Mouse (Mus musculus) myocyte (in vitro differentiated cells): ENCODE measurements around the gene Hrh2. TPM values are rescaled to one million over a fixed set of nuclear protein-coding genes. Genes with fewer than 3 reads are reported as not detected.

Experiments used
- H3K27me3 ChIP-seq: one replicate; pipeline ENCODE4 v1.6.1; 2011; ENCODE audit not compliant: control insufficient read depth, insufficient read depth, insufficient read length
- H3K36me3 ChIP-seq: one replicate; pipeline ENCODE4 v1.6.1; 2011; ENCODE audit not compliant: control insufficient read depth, insufficient read depth
- H3K4me2 ChIP-seq: one replicate; pipeline ENCODE4 v1.6.1; 2011; ENCODE audit warnings: low read depth, control low read depth
- H3K4me3 ChIP-seq: one replicate; pipeline ENCODE4 v1.5.1; 2011; ENCODE audit warnings: mild to moderate bottlenecking, control low read depth, moderate library complexity
- H3K79me2 ChIP-seq: one replicate; pipeline ENCODE4 v1.6.1; 2011; ENCODE audit not compliant: control insufficient read depth, insufficient read depth
- H3ac ChIP-seq: one replicate; pipeline ENCODE4 v1.6.1; 2011; ENCODE audit not compliant: control insufficient read depth, insufficient read length
- CEBPB ChIP-seq: IDR thresholded peaks from 2 replicates; pipeline ENCODE4 v1.6.1; 2011; ENCODE audit warnings: mild to moderate bottlenecking, moderate library complexity; ENCODE audit not compliant: poor library complexity, insufficient read depth, severe bottlenecking
- E2F4 ChIP-seq: IDR thresholded peaks from one replicate; pipeline ENCODE4 v1.6.1; 2011; ENCODE audit warnings: mild to moderate bottlenecking, control low read depth, moderate library complexity; ENCODE audit not compliant: insufficient read depth
- MAX ChIP-seq: IDR thresholded peaks from one replicate; pipeline ENCODE4 v1.6.1; 2011; ENCODE audit warnings: low read depth, mild to moderate bottlenecking, control low read depth
- MYOD1 ChIP-seq, 3 experiments: IDR thresholded peaks; one replicate each; pipeline ENCODE4 v1.6.1; 2011; ENCODE audit warnings: control low read depth in 2 of 3, low read depth in 2 of 3, mild to moderate bottlenecking in 2 of 3, moderate library complexity in 1 of 3; ENCODE audit not compliant: insufficient read length in 2 of 3, control insufficient read depth in 1 of 3
- MYOG ChIP-seq, 3 experiments: IDR thresholded peaks; one replicate each; pipeline ENCODE4 v1.6.1; 2011; ENCODE audit warnings: control low read depth in 2 of 3, low read depth in 2 of 3, mild to moderate bottlenecking in 2 of 3; ENCODE audit not compliant: insufficient read length in 2 of 3, control insufficient read depth in 1 of 3, insufficient read depth in 1 of 3
- POLR2A ChIP-seq: IDR thresholded peaks from one replicate; pipeline ENCODE4 v1.6.1; 2011; ENCODE audit warnings: low read depth, mild to moderate bottlenecking, control low read depth, moderate library complexity; ENCODE audit not compliant: insufficient read length
- POLR2AphosphoS2 ChIP-seq: IDR thresholded peaks from one replicate; pipeline ENCODE4 v1.6.1; 2011; ENCODE audit warnings: low read depth, control low read depth; ENCODE audit not compliant: insufficient read length
- REST ChIP-seq: IDR thresholded peaks from one replicate; pipeline ENCODE4 v1.6.1; 2011; ENCODE audit warnings: mild to moderate bottlenecking, control low read depth, moderate library complexity; ENCODE audit not compliant: insufficient read depth, insufficient read length
- SRF ChIP-seq: IDR thresholded peaks from one replicate; pipeline ENCODE4 v1.6.1; 2011; ENCODE audit warnings: low read depth; ENCODE audit not compliant: control insufficient read depth, insufficient read length
- TCF12 ChIP-seq: IDR thresholded peaks from one replicate; pipeline ENCODE4 v1.6.1; 2011; ENCODE audit warnings: mild to moderate bottlenecking, control low read depth; ENCODE audit not compliant: poor library complexity, insufficient read depth, severe bottlenecking
- TCF3 ChIP-seq: IDR thresholded peaks from one replicate; pipeline ENCODE4 v1.6.1; 2011; ENCODE audit warnings: low read depth, control low read depth; ENCODE audit not compliant: insufficient read length
- USF1 ChIP-seq: IDR thresholded peaks from one replicate; pipeline ENCODE4 v1.6.1; 2011; ENCODE audit warnings: low read depth, mild to moderate bottlenecking, control low read depth, moderate library complexity
- polyA plus RNA-seq: library from polyadenylated mRNA; unstranded; fragments of >200 nt; fragmentation: generic; extraction: Trizol; gene quantifications from one replicate; pipeline ENCODE4 v1.2.1, GENCODE M21; 2012; ENCODE audit warnings: missing spikeins

The Hrh2 gene
- polyA plus RNA-seq, 1 experiment = not detected

DNA sequence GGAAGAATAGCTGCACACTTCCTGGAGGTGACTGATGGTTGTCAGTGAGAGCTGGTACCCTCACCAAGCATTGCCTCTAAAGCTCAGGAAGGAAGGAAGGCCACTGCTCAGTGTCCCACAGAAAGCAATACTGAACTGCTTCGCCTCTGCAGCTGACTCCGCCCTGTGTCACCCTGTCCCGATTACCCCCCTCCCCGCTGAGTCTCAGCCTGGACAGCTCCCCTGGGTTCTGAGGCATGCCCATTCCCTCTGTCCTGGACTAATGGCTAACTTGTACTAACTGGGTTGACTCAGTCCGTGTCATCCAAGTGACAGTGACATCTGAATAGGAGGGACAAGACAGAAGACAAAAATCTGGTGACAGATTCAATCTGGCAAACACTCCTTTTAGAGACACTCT lies 1.7 kb downstream of the Hrh2 start:
- H3K4me3 ChIP-seq = no peak overlapping the region
- TF ChIP-seq REST (no peak), TCF12 (no peak), SRF (no peak), TCF3 (no peak), MYOG (IDR thresholded peaks at IDR 0.05; ENCODE audit: control insufficient read depth in 1 of 3, insufficient read depth in 1 of 3, insufficient read length in 2 of 3, low read depth in 2 of 3) (no peak), MAX (no peak), E2F4 (no peak), CEBPB (no peak), MYOD1 (IDR thresholded peaks at IDR 0.05; ENCODE audit: control insufficient read depth in 1 of 3, insufficient read length in 2 of 3, low read depth in 2 of 3) (no peak), USF1 (no peak), POLR2AphosphoS2 (no peak), POLR2A (no peak)
- peaks cover 31% of the 10 kb centered on the region for H3K27me3 ChIP-seq

DNA sequence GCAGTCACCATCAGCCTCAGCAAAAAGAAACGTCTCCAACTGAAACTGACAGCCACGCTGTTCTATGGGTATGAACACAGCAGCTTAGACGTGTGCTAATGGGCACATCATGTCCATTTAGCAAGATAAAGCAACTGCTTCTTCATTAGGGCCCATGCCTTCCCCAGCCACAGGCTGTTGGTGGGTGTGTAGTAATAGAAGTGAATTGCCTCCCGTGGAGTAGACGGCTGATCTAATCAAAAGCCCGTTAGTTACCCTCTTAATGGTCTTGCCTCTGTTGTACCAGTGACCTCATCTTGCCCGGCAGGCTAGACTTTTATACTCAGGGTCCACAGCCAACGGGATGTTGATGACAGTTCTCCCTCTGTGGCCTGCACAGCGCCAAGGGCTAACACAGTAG lies 7.1 kb downstream of the Hrh2 start:
- no peak overlapping the region for H3K4me3 ChIP-seq
- H3K4me2 ChIP-seq = no peak overlapping the region
- no peaks in the 10 kb centered on the region for H3K79me2 ChIP-seq
- no peak overlapping the region for H3ac ChIP-seq
- TF ChIP-seq MYOG (IDR thresholded peaks at IDR 0.05; ENCODE audit: control insufficient read depth in 1 of 3, insufficient read depth in 1 of 3, insufficient read length in 2 of 3, low read depth in 2 of 3) (no peak), REST (no peak), POLR2AphosphoS2 (no peak), TCF3 (no peak), SRF (no peak), MAX (no peak), CEBPB (no peak), USF1 (no peak)
- H3K36me3 ChIP-seq = no peaks in the 10 kb centered on the region
- no peaks in the 10 kb centered on the region for H3K27me3 ChIP-seq

More for the DNA sequence above, 1.7 kb downstream of the Hrh2 start:
- H3ac ChIP-seq = no peak overlapping the region
- H3K36me3 ChIP-seq = no peaks in the 10 kb centered on the region
- no peak overlapping the region for H3K4me2 ChIP-seq
- no peaks in the 10 kb centered on the region for H3K79me2 ChIP-seq

DNA sequence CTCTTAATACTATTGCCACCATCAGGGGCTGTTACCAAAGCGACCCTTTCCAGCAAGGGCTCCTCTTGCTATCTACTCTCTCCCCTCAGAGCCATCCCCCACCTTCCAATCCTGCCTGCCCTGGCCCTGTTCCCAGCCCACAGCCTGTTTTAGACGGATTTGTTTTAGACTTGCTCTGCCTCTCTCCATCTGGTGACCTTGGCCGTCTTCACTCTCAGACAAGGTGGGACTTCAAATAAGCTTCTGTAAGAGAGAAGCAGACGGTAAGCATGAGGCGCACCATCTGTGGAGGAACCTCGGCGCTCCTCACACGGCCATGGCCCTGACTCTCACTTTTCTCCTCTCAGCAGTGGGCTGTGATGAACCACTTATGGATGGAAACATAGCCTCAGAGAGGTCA lies 10.5 kb downstream of the Hrh2 start:
- H3K4me2 ChIP-seq = no peak overlapping the region
- H3K79me2 ChIP-seq = no peaks in the 10 kb centered on the region
- peaks cover 14% of the 10 kb centered on the region for H3K27me3 ChIP-seq
- TF ChIP-seq POLR2AphosphoS2 = no peak
- no peak for TF ChIP-seq SRF
- TF ChIP-seq REST = no peak
- H3K4me3 ChIP-seq = no peak overlapping the region
- H3ac ChIP-seq = no peak overlapping the region
- H3K36me3 ChIP-seq = no peaks in the 10 kb centered on the region

DNA sequence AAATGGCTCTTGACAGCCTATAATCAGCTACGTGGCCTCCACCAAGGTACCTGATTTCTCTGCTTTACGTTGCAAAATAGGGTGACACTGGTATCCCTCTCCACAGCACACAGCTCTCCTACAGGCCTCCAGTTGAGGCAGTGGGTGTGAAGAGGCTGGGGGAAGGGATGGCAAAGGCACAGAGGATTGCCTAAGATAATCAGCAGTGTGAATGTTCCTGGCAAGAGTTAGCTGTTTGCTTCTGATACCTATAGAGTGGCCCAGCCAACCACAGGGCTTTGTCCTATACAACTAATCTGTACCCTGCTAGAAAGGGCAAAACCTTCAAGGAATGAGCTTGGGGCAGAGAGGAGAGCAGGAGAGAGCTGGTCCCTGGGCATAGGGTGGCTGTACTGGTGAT lies 11.5 kb downstream of the Hrh2 start:
- TF ChIP-seq POLR2A = no peak
- no peak for TF ChIP-seq USF1
- TF ChIP-seq TCF3 = no peak
- TF ChIP-seq POLR2AphosphoS2 = no peak
- TF ChIP-seq MAX = no peak
- TF ChIP-seq MYOD1 (IDR thresholded peaks at IDR 0.05; ENCODE audit: control insufficient read depth in 1 of 3, insufficient read length in 2 of 3, low read depth in 2 of 3) = no peak
- no peak for TF ChIP-seq MYOG (IDR thresholded peaks at IDR 0.05; ENCODE audit: control insufficient read depth in 1 of 3, insufficient read depth in 1 of 3, insufficient read length in 2 of 3, low read depth in 2 of 3)
- TF ChIP-seq REST = no peak
- Histone ChIP-seq H3K27me3 (peaks cover 14% of the 10 kb centered on the region), H3K4me2 (no peak overlapping the region), H3ac (no peak overlapping the region), H3K4me3 (no peak overlapping the region), H3K79me2 (no peaks in the 10 kb centered on the region), H3K36me3 (no peaks in the 10 kb centered on the region)

DNA sequence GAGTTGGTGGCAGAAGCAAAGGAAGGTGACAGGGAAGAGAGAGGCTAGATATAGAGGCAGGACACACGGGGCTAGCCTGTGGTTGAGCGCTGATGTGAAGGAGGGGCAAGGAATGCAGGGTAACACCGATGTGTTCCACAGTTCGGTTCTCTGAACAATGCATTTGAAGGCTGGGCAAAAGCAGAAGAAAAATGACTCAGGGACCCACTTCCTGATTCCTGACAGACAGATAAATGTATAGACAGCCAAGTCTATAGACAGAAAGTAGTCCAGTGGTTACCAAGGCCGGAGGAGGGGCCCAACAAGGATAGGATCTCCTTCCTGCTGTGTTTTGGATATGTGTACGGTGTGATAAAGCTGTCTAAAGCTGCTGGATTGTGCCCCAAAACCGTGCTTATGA lies 13.3 kb downstream of the Hrh2 start:
- no peaks in the 10 kb centered on the region for H3K79me2 ChIP-seq
- H3K4me3 ChIP-seq = no peak overlapping the region
- TF ChIP-seq REST (no peak), TCF12 (no peak), MYOD1 (IDR thresholded peaks at IDR 0.05; ENCODE audit: control insufficient read depth in 1 of 3, insufficient read length in 2 of 3, low read depth in 2 of 3) (no peak), USF1 (no peak), E2F4 (no peak), POLR2AphosphoS2 (no peak), CEBPB (no peak), POLR2A (no peak), MAX (no peak), TCF3 (no peak), MYOG (IDR thresholded peaks at IDR 0.05; ENCODE audit: control insufficient read depth in 1 of 3, insufficient read depth in 1 of 3, insufficient read length in 2 of 3, low read depth in 2 of 3) (no peak), SRF (no peak)
- H3ac ChIP-seq = no peak overlapping the region
- no peak overlapping the region for H3K4me2 ChIP-seq
- H3K27me3 ChIP-seq = peaks cover 14% of the 10 kb centered on the region
- no peaks in the 10 kb centered on the region for H3K36me3 ChIP-seq
